Mouse (Mus musculus): ENCODE results near the gene Gm8720.
"Not testable (repeated sequence)": the region's sequence is repeated elsewhere in the genome, so short reads cannot be mapped to it uniquely, and the experiment has no call there.

Gm8720 gene

DNA sequence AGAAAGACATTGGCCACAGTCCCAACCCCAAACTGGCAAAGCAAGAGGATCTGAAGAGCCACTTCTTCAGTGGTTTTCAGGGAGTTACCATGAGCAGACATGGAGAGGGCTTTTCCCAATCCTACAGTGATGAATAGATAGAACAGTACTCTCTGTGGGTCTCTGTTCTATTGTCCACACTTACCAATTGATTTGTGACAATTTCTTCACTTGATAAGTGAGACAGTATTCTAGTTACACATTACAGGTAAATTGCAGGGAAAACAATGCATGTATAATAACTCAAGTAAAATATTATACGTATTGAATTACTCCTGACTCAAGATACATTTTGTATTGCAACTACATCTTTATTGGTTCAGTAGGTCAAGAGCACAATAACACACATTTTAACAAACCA, at the start of gene Gm8720:
TSS of gene Gm8720 (minus strand) at position 101 of the 400 bp plus-strand sequence.
- not testable (repeated sequence) for DNase-seq

- DNase-seq: not testable (repeated sequence)
These were observed 12.0 kb downstream of the Gm8720 start, which contains the start of gene Vmn1r163 for GRCm38 (mm10) chr7:23055240-23055639. Gene Vmn1r163 (plus strand): TSS chr7:23055540.

DNA sequence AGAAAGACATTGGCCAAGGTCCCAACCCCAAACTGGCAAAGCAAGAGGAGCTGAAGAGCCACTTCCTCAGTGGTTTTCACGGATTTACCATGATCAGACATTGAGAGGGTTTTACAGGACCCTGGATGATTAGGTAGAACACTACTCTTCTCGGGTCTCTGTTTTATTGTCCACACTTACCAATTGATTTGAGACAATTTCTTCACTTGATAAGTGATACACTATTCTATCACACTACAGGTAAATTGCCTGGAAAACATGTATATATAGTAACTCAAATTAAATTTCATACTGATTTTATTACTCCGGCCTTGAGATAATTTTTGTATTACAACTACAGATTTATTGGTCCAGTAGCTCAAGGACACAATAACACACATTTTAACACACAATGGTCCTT, 47.4 kb downstream of the Gm8720 start, which contains the start of gene Gm4216:
TSS of gene Gm4216 (minus strand) at position 101 of the 400 bp plus-strand sequence.
- not testable (repeated sequence) for DNase-seq
